In genomic region chr17:30640896-30641295, GRCm38 (mm10) we compare ENCODE assay signal across 29 mouse cellular contexts.
"Had no signal": no experiment of that assay in that cellular context is flagged by ENCODE, and none has a peak within 500 bp of the region (broad histone marks: within the 10 kb centered on the region; RNA-seq: fewer than 3 reads in every experiment).

No protein-coding gene starts in this region.

- H3K27ac ChIP-seq: left cerebral cortex, adult 2 months; limb, embryonic 10.5 days; limb, embryonic 12.5 days; limb, embryonic 13.5 days; limb, embryonic 15.5 days; liver, embryonic 13.5 days; liver, embryonic 14.5 days; lung, embryonic 15.5 days; macrophage; midbrain, embryonic 10.5 days; midbrain, embryonic 12.5 days; midbrain, embryonic 13.5 days; midbrain, embryonic 15.5 days; neural tube, embryonic 12.5 days; neural tube, embryonic 13.5 days had no signal

- H3K4me3 ChIP-seq: left cerebral cortex, adult 2 months; limb, embryonic 10.5 days; limb, embryonic 12.5 days; limb, embryonic 13.5 days; limb, embryonic 15.5 days; liver, embryonic 13.5 days; lung, embryonic 15.5 days; megakaryocyte, embryonic 14.5 days; midbrain, embryonic 10.5 days; midbrain, embryonic 12.5 days; midbrain, embryonic 13.5 days; midbrain, embryonic 15.5 days; myocyte; neural tube, embryonic 12.5 days; neural tube, embryonic 13.5 days had no signal

- H3K36me3 ChIP-seq: limb, embryonic 10.5 days; limb, embryonic 12.5 days; limb, embryonic 13.5 days; limb, embryonic 15.5 days; lung, embryonic 15.5 days; midbrain, embryonic 10.5 days; midbrain, embryonic 12.5 days; midbrain, embryonic 13.5 days; midbrain, embryonic 15.5 days; neural tube, embryonic 12.5 days; neural tube, embryonic 13.5 days had no signal

- H3K27me3 ChIP-seq: limb, embryonic 13.5 days; limb, embryonic 15.5 days; liver, embryonic 13.5 days; lung, embryonic 15.5 days; midbrain, embryonic 13.5 days; midbrain, embryonic 15.5 days; neural tube, embryonic 12.5 days; neural tube, embryonic 13.5 days had no signal

- H3K4me1 ChIP-seq: limb, embryonic 10.5 days; limb, embryonic 12.5 days; limb, embryonic 13.5 days; limb, embryonic 15.5 days; lung, embryonic 15.5 days; midbrain, embryonic 15.5 days; neural tube, embryonic 12.5 days; neural tube, embryonic 13.5 days had no signal

- ATAC-seq: lung, postnatal 0 days; midbrain, embryonic 13.5 days; midbrain, embryonic 15.5 days; midbrain, embryonic 16.5 days had no signal

- H3K4me2 ChIP-seq: limb, embryonic 12.5 days; limb, embryonic 13.5 days; limb, embryonic 15.5 days; liver, embryonic 13.5 days; lung, embryonic 14.5 days; lung, embryonic 15.5 days; midbrain, embryonic 11.5 days; midbrain, embryonic 12.5 days; midbrain, embryonic 13.5 days; midbrain, embryonic 15.5 days; neural tube, embryonic 12.5 days; neural tube, embryonic 13.5 days had no signal

- DNase-seq: layer of hippocampus, postnatal 36 days; left cerebral cortex, postnatal 4 days; liver, embryonic 13.5 days; lung, adult 18-20 months; lung, adult 2 months; lung, embryonic 14.5 days; lung, postnatal 10 days; lung, postnatal 14 days; lung, postnatal 36 days; midbrain, embryonic 14.5 days had no signal

- H3K9ac ChIP-seq: limb, embryonic 12.5 days; limb, embryonic 13.5 days; limb, embryonic 15.5 days; liver, embryonic 13.5 days; liver, embryonic 14.5 days; lung, embryonic 14.5 days; lung, embryonic 15.5 days; midbrain, embryonic 12.5 days; midbrain, embryonic 13.5 days; midbrain, embryonic 15.5 days; neural tube, embryonic 12.5 days; neural tube, embryonic 13.5 days had no signal

- H3K9me3 ChIP-seq: limb, embryonic 10.5 days; limb, embryonic 12.5 days; limb, embryonic 13.5 days; limb, embryonic 15.5 days; liver, embryonic 13.5 days; lung, embryonic 15.5 days; midbrain, embryonic 10.5 days; midbrain, embryonic 12.5 days; midbrain, embryonic 13.5 days; midbrain, embryonic 15.5 days; neural tube, embryonic 12.5 days; neural tube, embryonic 13.5 days had no signal
